Mouse (Mus musculus): Measurements from ENCODE around the gene Spred2. TPM values are rescaled to one million over a fixed set of nuclear protein-coding genes. Genes with fewer than 3 reads are reported as not detected.

Gene Spred2
- polyA plus RNA-seq, 1 experiment from 2014 or later, result 4.4 TPM

- H3K4me1 ChIP-seq (ENCODE audit: control insufficient read depth, insufficient read depth, low read length), result peaks cover 45% of the 10 kb centered on the region
Measured at GRCm38 (mm10) chr11:19946721-19947120, 22.5 kb downstream of the Spred2 start.

DNA sequence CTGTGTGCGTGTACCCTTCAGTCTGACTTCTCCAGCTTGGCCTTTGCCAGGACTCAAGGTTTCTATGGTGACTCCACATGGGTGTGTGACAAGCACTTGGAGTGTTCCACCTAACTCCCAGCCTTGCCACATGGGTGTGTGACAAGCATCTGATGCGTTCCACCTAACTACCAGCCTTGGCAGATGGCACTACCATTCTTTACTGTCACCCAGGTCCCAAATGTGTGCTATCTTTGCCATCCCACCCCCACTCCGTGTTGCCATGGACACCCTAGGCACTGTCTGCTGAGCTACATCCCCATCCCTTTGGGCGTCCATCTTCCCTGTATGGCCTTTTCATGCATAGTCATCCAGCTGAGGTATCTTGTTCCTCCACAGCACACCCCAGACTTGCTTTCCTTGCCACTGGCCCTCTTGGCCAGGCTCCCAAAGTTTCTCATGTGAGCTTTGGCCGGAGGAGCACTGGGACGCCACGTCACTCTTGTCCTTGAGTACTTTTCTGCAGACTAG lies 23.5 kb downstream of the Spred2 start:
- Histone ChIP-seq H3K27ac (ENCODE audit: low read length) (no peak overlapping the region), H3K4me1 (ENCODE audit: control insufficient read depth, insufficient read depth, low read length) (peaks cover 45% of the 10 kb centered on the region)
- WGBS, result 75% methylated on average over 7 of the region's 7 CpGs

More at GRCm38 (mm10) chr11:19946721-19947120, 22.5 kb downstream of the Spred2 start:
- H3K4me3 ChIP-seq (ENCODE audit: low read length), result no peak overlapping the region
- no peak for ATAC-seq
- 79% methylated on average over 6 of the region's 7 CpGs for WGBS
- no peaks in the 10 kb centered on the region for H3K27me3 ChIP-seq (replicated peaks; ENCODE audit: control insufficient read depth, insufficient read depth, low read length)
- H3K9ac ChIP-seq (ENCODE audit: low read depth, low read length), result no peak overlapping the region
- H3K36me3 ChIP-seq (ENCODE audit: control insufficient read depth, insufficient read depth, low read length), result no peaks in the 10 kb centered on the region
- no peaks in the 10 kb centered on the region for H3K9me3 ChIP-seq (ENCODE audit: control insufficient read depth, low read length)
- no peak overlapping the region for H3K27ac ChIP-seq (ENCODE audit: low read length)
- no peak overlapping the region for H3K4me2 ChIP-seq (ENCODE audit: low read depth, low read length)

GRCm38 (mm10) chr11:19949725-19950124 lies 25.6 kb downstream of the Spred2 start:
- Histone ChIP-seq H3K4me2 (ENCODE audit: low read depth, low read length) (no peak overlapping the region), H3K36me3 (ENCODE audit: control insufficient read depth, insufficient read depth, low read length) (no peaks in the 10 kb centered on the region; the same call in 1 of the 2 replicates), H3K9ac (ENCODE audit: low read depth, low read length) (no peak overlapping the region), H3K4me1 (ENCODE audit: control insufficient read depth, insufficient read depth, low read length) (peaks cover 57% of the 10 kb centered on the region), H3K27ac (ENCODE audit: low read length) (peak overlapping the region; percentile 43; the same call in 1 of the 2 replicates), H3K4me3 (ENCODE audit: low read length) (no peak overlapping the region), H3K27me3 (replicated peaks; ENCODE audit: control insufficient read depth, insufficient read depth, low read length) (no peaks in the 10 kb centered on the region), H3K9me3 (ENCODE audit: control insufficient read depth, low read length) (no peaks in the 10 kb centered on the region)
- 69% methylated on average over 5 of the region's 5 CpGs for WGBS
- ATAC-seq, result no peak

More for the DNA sequence above, 23.5 kb downstream of the Spred2 start:
- ATAC-seq, result 0 out of 2 replicates have a peak, but pooled peaks have one; percentile 13
- Histone ChIP-seq H3K9ac (ENCODE audit: low read depth, low read length) (no peak overlapping the region), H3K9me3 (ENCODE audit: control insufficient read depth, low read length) (no peaks in the 10 kb centered on the region), H3K36me3 (ENCODE audit: control insufficient read depth, insufficient read depth, low read length) (no peaks in the 10 kb centered on the region), H3K4me3 (ENCODE audit: low read length) (no peak overlapping the region), H3K4me2 (ENCODE audit: low read depth, low read length) (no peak overlapping the region), H3K27me3 (replicated peaks; ENCODE audit: control insufficient read depth, insufficient read depth, low read length) (no peaks in the 10 kb centered on the region)

GRCm38 (mm10) chr11:19950169-19950568 lies 26.0 kb downstream of the Spred2 start:
- Histone ChIP-seq H3K9ac (ENCODE audit: low read depth, low read length) (peak overlapping the region; percentile 10; the same call in 1 of the 2 replicates), H3K9me3 (ENCODE audit: control insufficient read depth, low read length) (no peaks in the 10 kb centered on the region), H3K27me3 (replicated peaks; ENCODE audit: control insufficient read depth, insufficient read depth, low read length) (no peaks in the 10 kb centered on the region), H3K36me3 (ENCODE audit: control insufficient read depth, insufficient read depth, low read length) (no peaks in the 10 kb centered on the region; the same call in 1 of the 2 replicates), H3K4me1 (ENCODE audit: control insufficient read depth, insufficient read depth, low read length) (peaks cover 61% of the 10 kb centered on the region), H3K27ac (ENCODE audit: low read length) (peak overlapping the region; percentile 43; the same call in 1 of the 2 replicates), H3K4me2 (ENCODE audit: low read depth, low read length) (no peak overlapping the region), H3K4me3 (ENCODE audit: low read length) (no peak overlapping the region)
- ATAC-seq, result no peak
- 55% methylated on average over 8 of the region's 8 CpGs for WGBS

- Histone ChIP-seq H3K27me3 (replicated peaks; ENCODE audit: control insufficient read depth, insufficient read depth, low read length) (no peaks in the 10 kb centered on the region), H3K27ac (ENCODE audit: low read length) (no peak overlapping the region), H3K36me3 (ENCODE audit: control insufficient read depth, insufficient read depth, low read length) (no peaks in the 10 kb centered on the region; the same call in 1 of the 2 replicates), H3K9me3 (ENCODE audit: control insufficient read depth, low read length) (no peaks in the 10 kb centered on the region), H3K4me2 (ENCODE audit: low read depth, low read length) (no peak overlapping the region), H3K4me1 (ENCODE audit: control insufficient read depth, insufficient read depth, low read length) (peaks cover 64% of the 10 kb centered on the region), H3K4me3 (ENCODE audit: low read length) (no peak overlapping the region), H3K9ac (ENCODE audit: low read depth, low read length) (no peak overlapping the region)
- ATAC-seq, result no peak
- 25% methylated on average over 8 of the region's 8 CpGs for WGBS
Measured at GRCm38 (mm10) chr11:19952963-19953362, 28.8 kb downstream of the Spred2 start.

DNA sequence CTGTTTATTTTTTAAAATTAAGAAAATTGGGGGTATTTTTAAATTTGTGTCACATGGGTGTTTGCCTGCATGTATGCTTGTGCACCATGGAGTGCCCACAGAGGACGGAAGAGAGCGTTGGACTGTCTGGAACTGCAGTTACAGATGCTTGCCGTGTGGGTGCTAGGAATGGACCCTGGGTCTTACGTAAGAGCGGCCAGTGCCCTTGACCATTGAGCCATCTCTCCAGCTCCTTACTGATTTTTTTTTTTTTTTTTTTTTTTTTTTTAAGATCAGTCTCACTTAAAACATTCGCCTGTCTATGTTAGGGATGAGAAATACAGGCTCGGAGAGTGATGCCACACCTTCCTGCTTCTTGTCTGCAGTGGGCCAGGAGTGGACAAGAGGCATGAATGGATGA lies 29.7 kb downstream of the Spred2 start:
- Histone ChIP-seq H3K9ac (ENCODE audit: low read depth, low read length) (no peak overlapping the region), H3K4me1 (ENCODE audit: control insufficient read depth, insufficient read depth, low read length) (peaks cover 58% of the 10 kb centered on the region), H3K36me3 (ENCODE audit: control insufficient read depth, insufficient read depth, low read length) (no peaks in the 10 kb centered on the region; the same call in 1 of the 2 replicates), H3K4me2 (ENCODE audit: low read depth, low read length) (no peak overlapping the region), H3K9me3 (ENCODE audit: control insufficient read depth, low read length) (no peaks in the 10 kb centered on the region), H3K4me3 (ENCODE audit: low read length) (no peak overlapping the region), H3K27me3 (replicated peaks; ENCODE audit: control insufficient read depth, insufficient read depth, low read length) (no peaks in the 10 kb centered on the region), H3K27ac (ENCODE audit: low read length) (no peak overlapping the region)
- no peak for ATAC-seq
- WGBS, result 92% methylated on average over 7 of the region's 7 CpGs

DNA sequence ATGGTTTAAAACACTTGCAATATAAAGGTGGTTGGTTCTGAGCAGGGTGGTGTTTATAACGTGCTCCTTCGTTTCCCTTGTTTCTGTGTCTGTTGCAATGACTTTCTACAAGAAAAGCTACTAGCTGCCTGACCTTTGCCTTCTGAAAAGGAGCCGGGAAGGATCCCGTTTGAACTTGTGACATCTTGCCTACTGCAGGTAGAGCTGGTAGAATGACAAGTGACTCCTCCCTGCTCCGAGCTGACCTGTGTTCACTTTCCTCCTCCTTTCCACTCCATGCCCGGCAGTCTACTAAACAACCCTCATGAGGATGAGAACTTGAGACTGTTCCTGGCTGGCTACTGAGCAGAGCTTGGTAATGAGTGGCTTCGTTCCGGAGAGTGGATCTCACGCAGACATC lies 30.9 kb downstream of the Spred2 start:
- Histone ChIP-seq H3K4me2 (ENCODE audit: low read depth, low read length) (peak overlapping the region; percentile 12; the same call in 1 of the 2 replicates), H3K27ac (ENCODE audit: low read length) (peak overlapping the region; percentile 61), H3K9ac (ENCODE audit: low read depth, low read length) (0 out of 2 replicates have a peak overlapping the region, but pooled peaks have one; percentile 33), H3K9me3 (ENCODE audit: control insufficient read depth, low read length) (no peaks in the 10 kb centered on the region), H3K4me1 (ENCODE audit: control insufficient read depth, insufficient read depth, low read length) (peaks cover 47% of the 10 kb centered on the region), H3K36me3 (ENCODE audit: control insufficient read depth, insufficient read depth, low read length) (no peaks in the 10 kb centered on the region; the same call in 1 of the 2 replicates), H3K4me3 (ENCODE audit: low read length) (no peak overlapping the region), H3K27me3 (replicated peaks; ENCODE audit: control insufficient read depth, insufficient read depth, low read length) (no peaks in the 10 kb centered on the region)
- 53% methylated on average over 9 of the region's 9 CpGs for WGBS
- peak; percentile 72 for ATAC-seq

DNA sequence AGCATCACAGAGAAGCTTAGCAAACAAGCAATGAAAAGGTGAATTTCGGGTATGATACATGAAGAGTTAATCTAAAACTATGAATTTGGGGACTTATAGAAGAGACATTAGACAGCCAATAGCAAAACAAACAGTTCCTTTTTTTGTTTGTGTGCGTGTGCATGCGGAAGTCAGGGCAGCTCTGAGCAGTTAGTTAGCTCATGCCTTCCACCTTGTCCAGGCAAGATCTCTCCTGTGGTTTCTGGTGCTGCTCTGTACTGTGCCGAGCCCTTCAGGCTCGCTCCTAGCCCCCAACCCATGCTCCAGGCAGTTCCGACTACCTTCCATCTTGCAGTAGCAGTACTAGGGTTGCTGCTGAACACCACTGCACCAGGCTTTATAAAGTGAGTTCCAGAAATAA lies 31.5 kb downstream of the Spred2 start:
- H3K27ac ChIP-seq (ENCODE audit: low read length), result no peak overlapping the region
- no peak overlapping the region for H3K9ac ChIP-seq (ENCODE audit: low read depth, low read length)
- no peak for ATAC-seq

GRCm38 (mm10) chr11:19959006-19959405 lies 34.8 kb downstream of the Spred2 start:
- no peaks in the 10 kb centered on the region; the same call in 1 of the 2 replicates for H3K36me3 ChIP-seq (ENCODE audit: control insufficient read depth, insufficient read depth, low read length)
- no peak overlapping the region for H3K27ac ChIP-seq (ENCODE audit: low read length)
- H3K4me2 ChIP-seq (ENCODE audit: low read depth, low read length), result no peak overlapping the region
- ATAC-seq, result no peak
- peaks cover 40% of the 10 kb centered on the region for H3K4me1 ChIP-seq (ENCODE audit: control insufficient read depth, insufficient read depth, low read length)
- no peak overlapping the region for H3K4me3 ChIP-seq (ENCODE audit: low read length)
- H3K27me3 ChIP-seq (replicated peaks; ENCODE audit: control insufficient read depth, insufficient read depth, low read length), result no peaks in the 10 kb centered on the region
- no peak overlapping the region for H3K9ac ChIP-seq (ENCODE audit: low read depth, low read length)
- 84% methylated on average over 3 of the region's 3 CpGs for WGBS
- H3K9me3 ChIP-seq (ENCODE audit: control insufficient read depth, low read length), result no peaks in the 10 kb centered on the region

More for the DNA sequence above, 31.5 kb downstream of the Spred2 start:
- Histone ChIP-seq H3K4me1 (ENCODE audit: control insufficient read depth, insufficient read depth, low read length) (peaks cover 40% of the 10 kb centered on the region), H3K27me3 (replicated peaks; ENCODE audit: control insufficient read depth, insufficient read depth, low read length) (no peaks in the 10 kb centered on the region), H3K36me3 (ENCODE audit: control insufficient read depth, insufficient read depth, low read length) (no peaks in the 10 kb centered on the region; the same call in 1 of the 2 replicates), H3K4me3 (ENCODE audit: low read length) (no peak overlapping the region), H3K4me2 (ENCODE audit: low read depth, low read length) (no peak overlapping the region), H3K9me3 (ENCODE audit: control insufficient read depth, low read length) (no peaks in the 10 kb centered on the region)
- 86% methylated on average over 6 of the region's 6 CpGs for WGBS

All from intestine, embryonic 16.5 days (tissue).